Mouse (Mus musculus) heart, adult 18-20 months (tissue): ENCODE measurements around the gene Snx33. TPM values are rescaled to one million over a fixed set of nuclear protein-coding genes. Genes with fewer than 3 reads are reported as not detected.
A peak's percentile ranks its signal among the peaks of the same experiment; 100 is the strongest.

ENCODE experiments used
- DNase-seq, 2 experiments: peaks; one replicate each; pipeline ENCODE4 v3.0.0; 2021 to 2022; ENCODE audit warnings: mixed read lengths in 1 of 2
- total RNA-seq, 2 experiments: library from RNA; stranded (reverse); gene quantifications; 2 replicates each; pipeline ENCODE4 v1.2.3; 2021

Snx33 gene
- total RNA-seq, 2 experiments from 2014 or later, result 7.0 to 8.2 TPM

DNA sequence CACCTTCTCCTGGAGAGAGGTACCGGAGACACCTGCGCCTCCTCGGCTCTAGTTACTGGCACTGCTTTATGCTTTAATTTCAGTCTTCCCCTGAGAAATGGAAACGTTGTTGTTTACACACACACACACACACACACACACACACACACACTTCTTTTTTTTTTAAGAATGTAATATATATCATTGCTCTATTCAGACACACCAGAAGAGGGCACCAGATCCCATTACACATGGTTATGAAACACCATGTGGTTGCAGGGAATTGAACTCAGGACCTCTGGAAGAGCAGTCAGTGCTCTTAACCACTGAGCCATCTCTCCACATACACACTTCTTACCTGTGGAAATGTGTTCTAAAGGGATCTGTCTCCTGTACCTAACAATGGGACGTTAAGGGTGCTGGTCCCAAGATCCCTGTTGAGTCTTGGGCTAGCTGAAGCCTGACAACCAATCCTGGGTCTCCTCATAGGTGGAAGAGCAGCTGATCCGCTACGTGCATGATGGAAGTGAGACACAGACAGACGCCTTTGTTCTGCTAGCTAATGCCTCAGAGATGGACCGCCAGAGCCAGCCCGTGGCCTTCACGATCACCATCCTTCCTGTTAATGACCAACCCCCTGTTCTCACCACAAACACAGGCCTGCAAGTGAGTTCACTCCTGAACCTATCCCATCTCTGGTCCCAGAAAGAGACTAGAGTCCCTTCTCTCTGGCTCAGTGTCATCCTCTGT is 37.5 kb downstream of the Snx33 start:
- DNase-seq, result no peak

DNA sequence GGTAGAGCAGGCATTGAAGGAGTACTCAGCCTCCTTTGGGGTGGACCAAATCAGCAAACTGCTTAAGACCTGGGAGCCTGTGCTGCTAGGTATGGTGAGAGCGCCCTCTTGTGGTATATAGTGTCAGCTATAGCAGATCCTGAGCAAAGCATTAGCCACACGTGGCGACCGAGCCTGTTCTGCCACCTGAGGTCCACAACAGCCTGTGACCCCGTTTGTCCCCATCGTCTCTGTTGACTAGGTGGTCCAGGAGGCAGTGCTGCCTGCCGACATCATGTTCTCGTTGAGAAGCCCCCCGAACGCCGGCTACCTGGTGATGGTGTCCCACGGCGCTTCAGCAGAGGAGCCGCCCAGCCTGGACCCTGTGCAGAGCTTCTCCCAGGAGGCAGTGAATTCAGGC is 38.4 kb downstream of the Snx33 start:
- peak; percentile 77 to 87 for DNase-seq

DNA sequence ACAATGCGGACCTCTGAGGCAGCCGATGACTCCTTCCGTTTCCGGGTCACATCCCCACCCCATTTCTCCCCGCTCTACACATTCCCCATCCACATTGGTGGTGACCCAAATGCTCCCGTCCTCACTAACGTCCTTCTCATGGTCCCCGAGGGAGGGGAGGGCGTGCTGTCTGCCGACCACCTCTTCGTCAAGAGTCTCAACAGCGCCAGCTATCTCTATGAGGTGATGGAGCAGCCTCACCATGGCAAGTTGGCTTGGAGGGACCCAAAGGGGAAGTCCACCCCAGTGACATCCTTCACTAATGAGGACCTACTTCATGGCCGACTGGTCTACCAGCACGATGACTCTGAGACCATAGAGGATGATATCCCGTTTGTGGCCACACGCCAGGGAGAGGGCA is 40.6 kb downstream of the Snx33 start:
- DNase-seq, result no peak

DNA sequence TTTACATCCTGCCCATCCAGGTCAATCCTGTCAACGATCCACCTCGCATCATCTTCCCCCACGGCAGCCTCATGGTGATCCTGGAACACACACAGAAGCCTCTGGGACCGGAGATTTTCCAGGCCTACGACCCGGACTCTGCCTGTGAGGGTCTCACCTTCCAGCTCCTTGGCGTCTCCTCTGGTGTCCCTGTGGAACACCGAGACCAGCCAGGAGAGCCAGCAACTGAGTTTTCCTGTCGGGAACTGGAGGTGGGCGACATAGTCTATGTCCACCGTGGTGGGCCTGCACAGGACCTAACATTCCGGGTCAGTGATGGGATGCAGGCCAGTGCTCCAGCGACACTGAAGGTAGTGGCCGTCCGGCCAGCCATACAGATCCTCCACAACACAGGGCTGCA is 41.6 kb downstream of the Snx33 start:
- no peak for DNase-seq

DNA sequence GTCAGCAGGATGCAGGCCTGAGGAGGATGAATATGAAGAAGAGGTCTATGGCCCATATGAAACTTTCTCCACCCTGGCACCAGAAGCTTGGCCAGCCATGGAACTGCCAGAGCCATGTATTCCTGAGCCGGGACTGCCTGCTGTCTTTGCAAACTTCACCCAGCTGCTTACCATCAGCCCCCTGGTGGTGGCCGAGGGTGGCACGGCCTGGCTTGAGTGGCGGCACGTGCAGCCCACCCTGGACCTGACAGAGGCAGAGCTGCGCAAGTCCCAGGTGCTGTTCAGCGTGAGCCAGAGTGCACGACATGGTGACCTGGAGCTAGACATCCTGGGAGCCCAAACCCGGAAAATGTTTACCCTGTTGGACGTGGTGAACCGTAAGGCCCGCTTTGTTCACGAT is 42.1 kb downstream of the Snx33 start:
- DNase-seq, result no peak

DNA sequence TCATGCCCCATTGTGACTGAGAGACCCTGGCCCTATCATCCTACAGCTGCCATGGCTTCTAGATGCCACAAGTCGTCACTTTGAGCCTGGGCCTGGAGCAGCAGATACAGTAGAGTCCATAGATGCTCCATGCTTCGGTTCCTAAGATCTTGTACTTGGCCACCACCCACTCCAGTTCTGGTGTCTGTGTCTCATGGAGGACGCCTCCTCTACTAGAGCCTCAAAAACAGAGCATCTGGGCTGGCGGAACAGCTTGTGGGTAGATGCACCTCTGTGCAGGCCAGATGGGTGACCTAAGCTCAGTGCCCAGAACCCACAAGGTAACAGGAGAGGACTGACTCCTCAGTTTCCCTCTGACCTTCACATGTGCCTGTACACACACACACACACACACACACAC is 43.8 kb downstream of the Snx33 start:
- no peak for DNase-seq

DNA sequence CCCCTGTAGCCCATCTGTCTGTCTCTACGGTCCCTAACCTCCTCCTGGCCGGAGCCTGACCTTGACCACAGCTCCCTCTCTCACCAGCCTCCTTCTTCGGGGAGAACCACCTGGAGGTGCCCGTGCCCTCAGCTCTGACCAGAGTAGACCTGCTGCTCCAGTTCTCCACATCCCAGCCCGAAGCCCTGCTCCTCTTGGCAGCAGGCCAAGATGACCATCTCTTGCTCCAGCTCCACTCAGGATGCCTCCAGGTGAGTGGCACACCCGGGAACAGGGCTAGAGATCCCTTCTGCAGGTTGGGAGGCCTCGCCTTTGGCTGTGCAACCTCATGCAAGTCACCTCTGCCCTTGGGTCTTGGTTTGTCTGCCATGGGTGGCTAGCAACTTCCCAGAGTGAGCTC is 44.7 kb downstream of the Snx33 start:
- DNase-seq, result no peak

DNA sequence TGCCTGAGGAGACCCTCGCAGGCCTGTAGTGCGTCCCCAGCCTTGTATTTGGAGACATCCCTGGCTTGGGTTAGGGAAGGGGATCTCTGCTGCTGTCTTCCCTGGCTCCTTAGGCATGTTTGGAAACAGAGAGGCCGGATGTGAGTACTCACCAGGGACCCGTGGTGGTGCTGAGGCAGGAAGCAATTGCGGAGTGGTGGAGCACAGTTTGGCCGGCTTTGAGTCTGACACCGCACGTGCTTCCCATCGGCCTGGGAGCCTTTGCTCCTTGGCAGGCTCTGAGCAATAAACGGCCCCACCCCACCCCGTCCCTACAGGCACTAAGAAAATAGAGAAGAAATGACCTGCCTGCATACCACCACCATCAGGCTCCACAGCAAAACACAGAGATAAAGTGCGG is 45.4 kb downstream of the Snx33 start:
- DNase-seq, result peak; percentile 68 to 87

DNA sequence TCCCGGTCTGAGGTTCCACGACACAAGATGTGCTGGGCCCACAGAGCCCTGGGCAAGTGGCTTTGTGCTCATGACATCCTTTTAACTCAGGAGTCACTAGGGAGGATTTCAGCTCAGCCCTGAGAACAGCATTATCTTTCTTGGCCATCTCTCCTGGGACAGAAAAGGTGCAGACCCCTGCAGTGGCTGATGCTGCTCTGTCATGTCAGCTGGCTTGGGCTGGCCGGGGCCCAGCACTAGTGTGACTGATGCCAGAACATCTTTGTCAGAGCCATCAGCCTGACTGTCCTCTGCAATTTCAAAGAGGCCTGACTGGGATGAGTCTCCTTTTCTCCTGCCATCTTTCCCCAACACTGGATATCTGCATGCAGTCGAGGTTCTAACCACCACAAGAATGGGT is 45.9 kb downstream of the Snx33 start:
- DNase-seq, result no peak

DNA sequence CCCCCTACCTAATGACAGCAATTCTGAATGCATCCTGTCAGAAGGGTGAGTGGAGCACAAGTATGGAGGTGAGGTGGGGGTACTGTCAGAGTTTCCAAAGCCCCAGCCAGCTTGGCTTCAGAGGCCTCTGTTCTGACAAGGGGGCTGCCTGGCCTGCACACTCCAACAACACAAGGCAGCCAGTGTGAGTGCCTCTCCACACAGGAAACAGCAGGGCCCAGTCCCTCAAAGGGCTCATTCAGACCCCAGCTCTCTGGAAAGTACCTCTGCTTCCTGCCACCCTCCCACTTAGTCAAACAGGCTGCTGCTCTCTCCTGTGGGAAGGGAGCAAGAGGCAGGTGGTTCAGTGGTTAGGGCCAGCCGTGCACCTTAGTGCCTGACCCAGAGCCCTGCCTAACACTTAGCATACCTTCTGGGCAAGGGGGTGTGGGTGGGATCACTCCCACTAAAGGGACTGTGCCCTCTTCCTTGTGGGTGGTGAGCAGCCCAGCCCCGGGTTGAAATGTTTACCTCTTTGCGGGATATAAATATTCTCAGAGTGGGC is 46.6 kb downstream of the Snx33 start:
- DNase-seq, result no peak

DNA sequence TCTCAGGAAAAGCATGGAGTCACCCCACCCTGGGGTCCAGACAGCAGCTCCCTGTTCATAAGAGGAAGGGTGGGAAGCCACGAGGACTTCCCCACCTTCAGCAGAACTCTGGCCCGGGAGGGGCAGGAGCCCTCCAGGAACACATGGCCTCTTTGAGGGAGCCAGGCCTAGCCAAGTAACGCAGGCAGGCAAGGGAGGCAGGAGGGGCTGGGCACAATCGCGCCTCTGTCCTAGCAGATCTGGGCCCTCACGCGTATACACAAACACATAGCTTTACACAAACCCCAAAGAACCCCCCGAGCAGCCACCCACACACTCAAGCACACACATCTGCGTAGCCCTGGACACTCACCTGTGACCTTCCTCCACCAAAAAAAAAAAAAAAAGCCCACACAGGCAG is 47.4 kb downstream of the Snx33 start:
- DNase-seq, result no peak

DNA sequence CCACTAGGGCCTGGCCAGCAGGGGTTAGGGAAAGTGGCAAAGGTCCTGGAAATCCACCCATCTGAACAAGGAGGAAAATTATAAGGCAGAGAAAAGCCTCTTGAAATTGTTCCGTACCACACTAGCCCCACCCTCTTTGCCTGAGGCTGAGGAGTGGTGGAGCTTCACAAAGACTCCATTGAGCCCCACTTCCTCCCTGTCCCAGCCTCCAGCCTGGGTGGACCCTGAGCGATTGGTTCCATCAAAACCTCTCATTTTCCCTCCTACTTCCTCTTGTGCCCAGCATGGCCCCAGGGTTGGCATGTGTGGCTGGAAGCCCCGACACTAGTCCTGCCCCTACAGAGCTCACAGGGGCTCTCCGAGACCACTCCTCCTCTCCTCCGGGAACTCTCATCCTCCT is 50.9 kb downstream of the Snx33 start:
- no peak for DNase-seq

DNA sequence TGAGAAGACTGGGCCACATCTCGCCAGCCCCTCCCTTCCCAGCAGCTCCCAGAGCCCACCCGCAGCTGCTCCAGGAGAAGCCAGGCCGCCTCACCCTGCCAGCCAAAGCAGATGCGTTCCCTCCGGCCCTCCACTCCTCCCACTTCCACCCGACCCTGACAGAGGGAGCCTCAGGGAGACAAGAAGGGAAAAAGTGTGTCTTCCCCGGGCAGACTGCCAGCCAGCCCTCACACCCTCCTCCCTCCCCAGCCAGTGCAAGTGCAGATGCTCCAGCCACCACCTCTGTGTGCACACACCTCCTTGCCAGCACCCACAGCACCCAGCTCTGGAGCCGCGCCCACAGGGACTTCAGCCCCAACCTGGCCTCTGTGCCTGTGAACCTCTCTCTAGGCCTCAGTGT is 51.4 kb downstream of the Snx33 start:
- no peak for DNase-seq

DNA sequence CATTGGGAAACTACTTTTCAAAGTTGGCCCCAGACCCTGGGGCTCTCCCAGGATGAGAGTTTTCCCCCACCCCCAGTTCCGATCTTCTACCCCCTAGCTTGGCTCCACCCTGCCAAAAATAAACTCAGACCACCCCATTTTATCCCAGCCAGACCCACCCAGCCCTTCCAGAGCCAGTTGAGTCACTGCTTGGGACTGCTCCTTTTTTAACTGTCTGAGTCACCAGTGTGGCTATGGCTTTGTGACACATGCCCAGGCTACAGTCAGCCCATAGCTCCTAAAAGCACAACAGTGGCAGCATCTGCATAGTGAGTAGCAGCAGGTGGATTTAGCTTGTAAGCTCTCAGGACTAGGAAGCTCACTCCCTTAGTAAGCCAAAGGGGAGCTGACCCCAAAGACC is 55.1 kb downstream of the Snx33 start:
- DNase-seq, result no peak

DNA sequence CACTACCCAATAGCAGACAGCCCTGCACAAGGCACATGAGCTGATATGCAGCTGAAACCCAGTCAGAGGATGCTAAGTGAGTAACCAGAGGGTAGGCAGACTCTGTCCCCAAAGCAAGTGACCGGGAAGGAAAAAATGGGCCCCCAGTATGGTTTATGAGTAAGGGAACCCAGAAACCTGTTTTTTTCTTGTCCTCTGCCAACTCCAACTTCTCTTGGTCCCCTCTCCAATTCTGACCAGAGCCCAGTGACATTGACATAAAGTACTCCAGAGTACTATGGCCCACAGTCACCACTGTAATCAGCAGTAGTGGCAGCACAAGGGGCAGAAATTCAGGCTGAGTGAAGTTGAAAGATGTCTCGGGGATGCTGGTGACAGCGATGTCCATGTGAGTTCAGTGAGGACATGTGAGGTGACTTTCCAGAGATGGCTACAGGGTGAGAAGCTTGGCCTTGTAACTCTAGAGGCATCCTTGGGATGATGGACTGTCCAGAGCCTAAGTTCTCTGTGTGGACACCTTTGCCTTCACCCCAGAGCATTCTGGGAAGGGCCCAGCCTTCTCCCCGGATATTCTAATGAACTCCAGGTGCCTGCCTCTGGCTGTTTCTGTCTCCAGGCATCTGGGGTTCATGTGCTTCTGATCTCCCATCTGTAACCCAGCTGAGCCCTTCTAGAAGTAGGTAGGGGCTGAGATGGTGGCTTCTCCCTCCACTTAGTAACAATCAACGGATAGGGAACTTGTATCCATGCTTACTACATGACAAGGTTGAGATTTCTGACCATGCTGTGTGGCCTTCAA is 55.9 kb downstream of the Snx33 start:
- DNase-seq, result no peak

DNA sequence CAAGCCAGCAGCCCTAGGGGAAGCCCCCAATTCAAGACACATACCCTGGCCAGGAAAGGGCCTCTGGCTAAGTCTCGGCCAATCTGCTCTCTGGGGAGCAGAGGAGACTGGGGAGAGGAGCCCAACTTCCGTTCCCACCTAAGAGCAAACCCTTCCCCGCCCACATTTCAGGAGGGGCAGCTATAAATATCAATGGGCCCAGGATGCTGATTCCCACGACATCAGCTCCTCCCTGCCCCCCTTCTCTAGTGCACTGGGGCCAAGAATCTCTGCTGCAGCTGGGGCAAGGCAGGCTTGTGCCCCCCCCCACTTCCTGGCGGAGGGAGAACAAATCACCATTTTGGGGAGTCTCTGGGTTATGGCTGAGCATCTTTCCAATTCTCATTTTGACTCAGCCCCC is 57.0 kb downstream of the Snx33 start:
- peak; percentile 68 to 81 for DNase-seq

DNA sequence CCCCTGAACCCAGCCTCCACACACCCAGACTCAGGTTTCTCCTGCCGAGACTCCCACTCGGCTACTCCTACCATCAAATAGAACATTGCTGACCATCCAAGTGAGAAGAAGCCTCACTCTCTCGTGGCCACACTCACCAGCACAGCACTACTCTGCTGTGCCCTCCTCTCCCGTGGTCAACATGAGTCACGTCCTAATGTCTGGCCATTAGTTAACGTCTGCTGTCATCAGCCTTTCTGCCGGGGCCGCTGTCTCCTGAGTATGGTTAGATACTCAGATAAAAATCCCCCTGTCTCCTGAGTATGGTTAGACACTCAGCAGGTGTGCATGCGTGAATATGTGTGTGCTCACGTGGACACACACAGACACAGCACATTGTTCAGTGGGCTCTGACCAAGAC is 57.4 kb downstream of the Snx33 start:
- no peak for DNase-seq

DNA sequence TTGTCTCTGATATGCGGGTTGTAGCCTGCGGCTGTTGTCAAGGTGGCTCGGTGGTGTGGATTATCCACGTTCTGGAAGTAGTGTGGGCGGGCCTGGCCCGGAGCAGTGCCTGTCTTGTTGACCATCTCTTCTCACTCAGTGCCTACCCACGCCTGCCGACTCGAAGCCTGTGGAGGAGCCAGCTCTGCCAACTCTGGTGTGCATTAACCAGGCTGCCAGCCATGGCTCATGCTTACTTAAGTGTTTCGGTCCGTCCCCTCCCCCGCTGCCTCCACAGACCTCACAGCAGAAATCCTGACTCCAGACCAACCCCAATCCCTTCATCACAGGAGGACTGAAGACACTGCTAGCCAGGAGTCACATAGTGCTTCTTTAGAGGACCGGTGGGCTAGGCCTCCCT is 58.6 kb downstream of the Snx33 start:
- no peak for DNase-seq

DNA sequence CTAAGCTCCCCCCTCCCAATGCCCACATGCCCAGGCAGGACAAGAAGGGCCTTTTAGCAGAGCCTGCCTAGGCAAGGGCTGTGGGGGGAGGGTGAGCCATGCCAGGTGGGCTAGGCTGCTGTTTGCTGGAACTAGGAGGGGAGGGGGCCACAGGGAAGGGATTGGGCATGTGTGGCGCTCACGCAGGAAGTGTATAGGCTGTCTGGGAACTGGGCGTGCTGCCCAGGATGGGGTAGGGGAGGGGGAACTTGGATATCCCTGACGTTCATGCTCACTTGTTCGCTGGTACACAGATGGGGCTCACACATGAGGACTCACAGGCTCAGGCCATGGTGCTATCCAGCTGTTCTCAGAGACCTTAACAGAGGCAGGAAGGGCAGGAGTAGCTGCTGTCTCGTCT is 59.9 kb downstream of the Snx33 start:
- no peak for DNase-seq
